Mouse (Mus musculus) lung, postnatal 10 days (tissue): ENCODE measurements around the gene Ahsg.
"Not testable (repeated sequence)": the region's sequence is repeated elsewhere in the genome, so short reads cannot be mapped to it uniquely, and the experiment has no call there.

Source experiments
- DNase-seq: peaks from one replicate; pipeline ENCODE4 v3.0.0; 2021

The Ahsg gene

GRCm38 (mm10) chr16:22889716-22890115 is 1.4 kb upstream of the Ahsg start:
- DNase-seq: no peak

- DNase-seq: no peak
Measured at GRCm38 (mm10) chr16:22891733-22892154, 667 bp downstream of the Ahsg start.

- DNase-seq: no peak
Measured at GRCm38 (mm10) chr16:22894095-22894494, 3.0 kb downstream of the Ahsg start.

GRCm38 (mm10) chr16:22896618-22897017 is 5.5 kb downstream of the Ahsg start:
- DNase-seq: no peak

GRCm38 (mm10) chr16:22899346-22899745 is 8.3 kb downstream of the Ahsg start:
- no peak for DNase-seq

GRCm38 (mm10) chr16:22899866-22900570 is 8.9 kb downstream of the Ahsg start:
- DNase-seq: no peak

- DNase-seq: no peak
Measured at GRCm38 (mm10) chr16:22901326-22901725, 10.2 kb downstream of the Ahsg start.

GRCm38 (mm10) chr16:22909290-22909689 is 18.2 kb downstream of the Ahsg start:
- DNase-seq: no peak

- DNase-seq: peak; percentile 27
Measured at GRCm38 (mm10) chr16:22911986-22912385, 20.9 kb downstream of the Ahsg start.

- no peak for DNase-seq
Measured at GRCm38 (mm10) chr16:22912886-22913285, 21.8 kb downstream of the Ahsg start.

- no peak for DNase-seq
Measured at GRCm38 (mm10) chr16:22914276-22914675, 23.2 kb downstream of the Ahsg start.

GRCm38 (mm10) chr16:22918034-22918433 is 27.0 kb downstream of the Ahsg start, which contains the start of gene Fetub:
Gene Fetub (plus strand): TSS chr16:22918334.
- DNase-seq: no peak

- no peak for DNase-seq
Measured at GRCm38 (mm10) chr16:22918664-22919312, 27.7 kb downstream of the Ahsg start.

- peak; percentile 60 for DNase-seq
Measured at GRCm38 (mm10) chr16:22919971-22920854, 29.1 kb downstream of the Ahsg start.

GRCm38 (mm10) chr16:22921761-22922160 is 30.7 kb downstream of the Ahsg start:
- DNase-seq: no peak

GRCm38 (mm10) chr16:22922433-22922832 is 31.4 kb downstream of the Ahsg start:
- no peak for DNase-seq

GRCm38 (mm10) chr16:22929575-22929974 is 38.5 kb downstream of the Ahsg start:
- DNase-seq: no peak

GRCm38 (mm10) chr16:22931431-22932200 is 40.5 kb downstream of the Ahsg start:
- no peak for DNase-seq

GRCm38 (mm10) chr16:22937631-22938030 is 46.6 kb downstream of the Ahsg start:
- DNase-seq: no peak

- no peak for DNase-seq
Measured at GRCm38 (mm10) chr16:22938541-22938940, 47.5 kb downstream of the Ahsg start.

GRCm38 (mm10) chr16:22939120-22939695 is 48.1 kb downstream of the Ahsg start:
- DNase-seq: no peak

- DNase-seq: not testable (repeated sequence)
Measured at GRCm38 (mm10) chr16:22941825-22942476, 50.9 kb downstream of the Ahsg start.
